Mouse (Mus musculus): ENCODE results near the gene Lrrc56. TPM values are rescaled to one million over a fixed set of nuclear protein-coding genes. Genes with fewer than 3 reads are reported as not detected.

Gene Lrrc56
- polyA plus RNA-seq, 1 experiment from 2014 or later, result 4.4 TPM

- 88% methylated on average over 3 of the region's 3 CpGs for WGBS
- H3K4me2 ChIP-seq (ENCODE audit: low read depth, low read length), result no peak overlapping the region
- no peak overlapping the region for H3K4me3 ChIP-seq (ENCODE audit: low read depth, low read length)
- peaks cover 31% of the 10 kb centered on the region for H3K36me3 ChIP-seq (ENCODE audit: control insufficient read depth, insufficient read depth, low read length)
- no peak overlapping the region for H3K9ac ChIP-seq (replicated peaks; ENCODE audit: low read depth, low read length)
- peaks cover 9% of the 10 kb centered on the region for H3K4me1 ChIP-seq (ENCODE audit: control insufficient read depth, insufficient read depth, low read length)
- H3K9me3 ChIP-seq (ENCODE audit: control insufficient read depth, low read length), result no peaks in the 10 kb centered on the region
- no peak for ATAC-seq (ENCODE audit: low read depth)
- H3K27ac ChIP-seq (ENCODE audit: low read depth, low read length), result no peak overlapping the region
- no peaks in the 10 kb centered on the region for H3K27me3 ChIP-seq (ENCODE audit: control insufficient read depth, insufficient read depth, low read length)
These were observed 5.8 kb upstream of the Lrrc56 start for GRCm38 (mm10) chr7:141188194-141188593.

- Histone ChIP-seq H3K9ac (replicated peaks; ENCODE audit: low read depth, low read length) (no peak overlapping the region), H3K4me2 (ENCODE audit: low read depth, low read length) (no peak overlapping the region), H3K27ac (ENCODE audit: low read depth, low read length) (no peak overlapping the region), H3K9me3 (ENCODE audit: control insufficient read depth, low read length) (no peaks in the 10 kb centered on the region), H3K4me3 (ENCODE audit: low read depth, low read length) (no peak overlapping the region), H3K4me1 (ENCODE audit: control insufficient read depth, insufficient read depth, low read length) (peaks cover 9% of the 10 kb centered on the region), H3K27me3 (ENCODE audit: control insufficient read depth, insufficient read depth, low read length) (no peaks in the 10 kb centered on the region), H3K36me3 (ENCODE audit: control insufficient read depth, insufficient read depth, low read length) (peaks cover 31% of the 10 kb centered on the region)
- WGBS, result 97% methylated on average over 3 of the region's 3 CpGs
- no peak for ATAC-seq (ENCODE audit: low read depth)
These were observed 5.2 kb upstream of the Lrrc56 start for GRCm38 (mm10) chr7:141188733-141189132.

GRCm38 (mm10) chr7:141190220-141190619 lies 3.7 kb upstream of the Lrrc56 start:
- H3K27me3 ChIP-seq (ENCODE audit: control insufficient read depth, insufficient read depth, low read length), result no peaks in the 10 kb centered on the region
- H3K9me3 ChIP-seq (ENCODE audit: control insufficient read depth, low read length), result no peaks in the 10 kb centered on the region
- no peak for ATAC-seq (ENCODE audit: low read depth)
- no peak overlapping the region for H3K4me3 ChIP-seq (ENCODE audit: low read depth, low read length)
- H3K4me1 ChIP-seq (ENCODE audit: control insufficient read depth, insufficient read depth, low read length), result peaks cover 9% of the 10 kb centered on the region
- H3K4me2 ChIP-seq (ENCODE audit: low read depth, low read length), result no peak overlapping the region
- H3K36me3 ChIP-seq (ENCODE audit: control insufficient read depth, insufficient read depth, low read length), result peaks cover 31% of the 10 kb centered on the region
- 100% methylated on average over 3 of the region's 3 CpGs for WGBS
- no peak overlapping the region for H3K27ac ChIP-seq (ENCODE audit: low read depth, low read length)
- no peak overlapping the region for H3K9ac ChIP-seq (replicated peaks; ENCODE audit: low read depth, low read length)

GRCm38 (mm10) chr7:141191036-141191435 lies 2.9 kb upstream of the Lrrc56 start:
- ATAC-seq (ENCODE audit: low read depth), result no peak
- 94% methylated on average over 14 of the region's 14 CpGs for WGBS
- Histone ChIP-seq H3K4me3 (ENCODE audit: low read depth, low read length) (no peak overlapping the region), H3K27me3 (ENCODE audit: control insufficient read depth, insufficient read depth, low read length) (no peaks in the 10 kb centered on the region), H3K9me3 (ENCODE audit: control insufficient read depth, low read length) (no peaks in the 10 kb centered on the region), H3K27ac (ENCODE audit: low read depth, low read length) (no peak overlapping the region), H3K36me3 (ENCODE audit: control insufficient read depth, insufficient read depth, low read length) (peaks cover 31% of the 10 kb centered on the region), H3K4me1 (ENCODE audit: control insufficient read depth, insufficient read depth, low read length) (peaks cover 9% of the 10 kb centered on the region), H3K4me2 (ENCODE audit: low read depth, low read length) (no peak overlapping the region), H3K9ac (replicated peaks; ENCODE audit: low read depth, low read length) (no peak overlapping the region)

GRCm38 (mm10) chr7:141191796-141192685 lies 1.9 kb upstream of the Lrrc56 start:
- Histone ChIP-seq H3K27ac (ENCODE audit: low read depth, low read length) (no peak overlapping the region), H3K4me1 (ENCODE audit: control insufficient read depth, insufficient read depth, low read length) (peaks cover 9% of the 10 kb centered on the region), H3K4me2 (ENCODE audit: low read depth, low read length) (peak overlapping the region; percentile 89; the same call in 1 of the 2 replicates), H3K4me3 (ENCODE audit: low read depth, low read length) (no peak overlapping the region), H3K9me3 (ENCODE audit: control insufficient read depth, low read length) (no peaks in the 10 kb centered on the region), H3K9ac (replicated peaks; ENCODE audit: low read depth, low read length) (no peak overlapping the region), H3K36me3 (ENCODE audit: control insufficient read depth, insufficient read depth, low read length) (peaks cover 31% of the 10 kb centered on the region), H3K27me3 (ENCODE audit: control insufficient read depth, insufficient read depth, low read length) (no peaks in the 10 kb centered on the region)
- ATAC-seq (ENCODE audit: low read depth), result no peak
- 90% methylated on average over 24 of the region's 24 CpGs for WGBS

GRCm38 (mm10) chr7:141192776-141193347 lies 1.1 kb upstream of the Lrrc56 start:
- H3K27me3 ChIP-seq (ENCODE audit: control insufficient read depth, insufficient read depth, low read length), result no peaks in the 10 kb centered on the region
- H3K4me1 ChIP-seq (ENCODE audit: control insufficient read depth, insufficient read depth, low read length), result peaks cover 9% of the 10 kb centered on the region
- no peaks in the 10 kb centered on the region for H3K9me3 ChIP-seq (ENCODE audit: control insufficient read depth, low read length)
- peaks cover 31% of the 10 kb centered on the region for H3K36me3 ChIP-seq (ENCODE audit: control insufficient read depth, insufficient read depth, low read length)
- ATAC-seq (ENCODE audit: low read depth), result no peak
- H3K27ac ChIP-seq (ENCODE audit: low read depth, low read length), result peak overlapping the region; percentile 75; the same call in 1 of the 2 replicates
- peak overlapping the region; percentile 94 for H3K4me3 ChIP-seq (ENCODE audit: low read depth, low read length)
- H3K9ac ChIP-seq (replicated peaks; ENCODE audit: low read depth, low read length), result peak overlapping the region; percentile 92
- 31% methylated on average over 12 of the region's 12 CpGs for WGBS
- H3K4me2 ChIP-seq (ENCODE audit: low read depth, low read length), result peak overlapping the region; percentile 89

GRCm38 (mm10) chr7:141193348-141193856 lies 555 bp upstream of the Lrrc56 start:
- 3% methylated on average over 34 of the region's 43 CpGs for WGBS
- peak; percentile 10 for ATAC-seq (ENCODE audit: low read depth)
- Histone ChIP-seq H3K9ac (replicated peaks; ENCODE audit: low read depth, low read length) (peak overlapping the region; percentile 92), H3K4me2 (ENCODE audit: low read depth, low read length) (peak overlapping the region; percentile 89), H3K36me3 (ENCODE audit: control insufficient read depth, insufficient read depth, low read length) (peaks cover 31% of the 10 kb centered on the region), H3K4me1 (ENCODE audit: control insufficient read depth, insufficient read depth, low read length) (peaks cover 9% of the 10 kb centered on the region), H3K27ac (ENCODE audit: low read depth, low read length) (peak overlapping the region; percentile 75), H3K9me3 (ENCODE audit: control insufficient read depth, low read length) (no peaks in the 10 kb centered on the region), H3K27me3 (ENCODE audit: control insufficient read depth, insufficient read depth, low read length) (no peaks in the 10 kb centered on the region), H3K4me3 (ENCODE audit: low read depth, low read length) (peak overlapping the region; percentile 94)

GRCm38 (mm10) chr7:141194409-141194808 lies 452 bp downstream of the Lrrc56 start:
- Histone ChIP-seq H3K36me3 (ENCODE audit: control insufficient read depth, insufficient read depth, low read length) (peaks cover 30% of the 10 kb centered on the region), H3K9ac (replicated peaks; ENCODE audit: low read depth, low read length) (peak overlapping the region; percentile 54), H3K27ac (ENCODE audit: low read depth, low read length) (peak overlapping the region; percentile 71), H3K27me3 (ENCODE audit: control insufficient read depth, insufficient read depth, low read length) (no peaks in the 10 kb centered on the region), H3K4me1 (ENCODE audit: control insufficient read depth, insufficient read depth, low read length) (peaks cover 9% of the 10 kb centered on the region), H3K9me3 (ENCODE audit: control insufficient read depth, low read length) (no peaks in the 10 kb centered on the region), H3K4me3 (ENCODE audit: low read depth, low read length) (peak overlapping the region; percentile 94), H3K4me2 (ENCODE audit: low read depth, low read length) (peak overlapping the region; percentile 98)
- no peak for ATAC-seq (ENCODE audit: low read depth)
- WGBS, result 1% methylated on average over 23 of the region's 23 CpGs

- Histone ChIP-seq H3K4me1 (ENCODE audit: control insufficient read depth, insufficient read depth, low read length) (peaks cover 9% of the 10 kb centered on the region), H3K27ac (ENCODE audit: low read depth, low read length) (peak overlapping the region; percentile 71), H3K9me3 (ENCODE audit: control insufficient read depth, low read length) (no peaks in the 10 kb centered on the region), H3K4me3 (ENCODE audit: low read depth, low read length) (peak overlapping the region; percentile 94), H3K27me3 (ENCODE audit: control insufficient read depth, insufficient read depth, low read length) (no peaks in the 10 kb centered on the region), H3K9ac (replicated peaks; ENCODE audit: low read depth, low read length) (peak overlapping the region; percentile 54), H3K36me3 (ENCODE audit: control insufficient read depth, insufficient read depth, low read length) (peaks cover 26% of the 10 kb centered on the region), H3K4me2 (ENCODE audit: low read depth, low read length) (peak overlapping the region; percentile 98)
- ATAC-seq (ENCODE audit: low read depth), result peak; percentile 38; the same call in 1 of the 2 replicates
- under 1% methylated on average over 28 of the region's 28 CpGs for WGBS
These were observed 873 bp downstream of the Lrrc56 start for GRCm38 (mm10) chr7:141194830-141195229.

Data from neural tube, embryonic 14.5 days (tissue).